ENCODE assay signal across 8 mouse cellular contexts in the genomic region with DNA sequence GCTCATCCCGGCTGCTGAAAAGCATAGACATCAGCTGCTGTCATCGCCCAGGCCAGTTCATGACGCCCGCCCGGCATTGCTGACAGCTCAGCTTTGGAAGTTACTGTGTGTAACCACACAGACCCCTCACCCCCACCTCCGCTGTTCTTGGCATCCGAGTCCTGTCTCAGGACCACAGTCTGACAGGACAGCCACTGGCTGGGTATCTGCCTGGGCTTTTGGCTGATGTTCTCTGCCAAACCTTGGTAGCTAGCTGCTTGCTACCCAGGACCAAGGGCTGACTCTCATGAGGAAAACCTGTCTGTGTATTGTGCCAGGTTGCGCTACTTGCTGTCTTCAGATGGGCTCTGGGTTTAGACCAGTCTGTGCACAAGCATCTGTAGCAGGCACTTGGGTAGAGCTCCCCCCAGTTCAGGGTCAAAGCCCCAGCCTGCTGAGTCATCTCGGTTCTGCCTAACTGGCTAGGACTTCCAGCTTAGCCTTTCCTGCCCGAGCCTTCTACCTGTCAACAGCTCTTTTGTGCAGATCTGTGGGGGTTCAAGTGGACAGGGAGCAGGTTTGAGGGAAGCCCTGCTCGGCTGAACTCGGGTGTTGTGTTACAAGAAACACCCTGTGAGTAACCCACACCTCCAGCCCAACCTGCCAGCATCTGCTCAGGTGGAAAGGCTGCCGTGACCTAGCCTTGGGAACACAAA.
DNase-seq lines count a peak whose midpoint lies in the region; ATAC-seq and TF ChIP-seq lines count a peak whose summit lies in the region.

No protein-coding gene starts in this region.

- no peak overlapping the region for H3K4me3 ChIP-seq in bone marrow, adult 2 months (replicated peaks; ENCODE audit: control insufficient read depth, low read depth, low read length)
- H3K4me3 ChIP-seq in forebrain, embryonic 14.5 days (ENCODE audit: low read depth, low read length): no peak overlapping the region
- no peak overlapping the region for H3K4me3 ChIP-seq in hindbrain, embryonic 11.5 days (ENCODE audit: low read depth, low read length)
- H3K4me3 ChIP-seq in liver, embryonic 11.5 days (ENCODE audit: low read depth, low read length): no peak overlapping the region
- H3K4me3 ChIP-seq in neural tube, embryonic 12.5 days: no peak overlapping the region

- H3K9me3 ChIP-seq in forebrain, embryonic 14.5 days (replicated peaks; ENCODE audit: control insufficient read depth, low read length): no peaks in the 10 kb centered on the region
- no peaks in the 10 kb centered on the region for H3K9me3 ChIP-seq in hindbrain, embryonic 11.5 days (ENCODE audit: control insufficient read depth, low read length)
- no peaks in the 10 kb centered on the region for H3K9me3 ChIP-seq in liver, embryonic 11.5 days (ENCODE audit: control insufficient read depth, low read length)
- H3K9me3 ChIP-seq in neural tube, embryonic 12.5 days: no peaks in the 10 kb centered on the region

- no peaks in the 10 kb centered on the region for H3K36me3 ChIP-seq in forebrain, embryonic 14.5 days (ENCODE audit: control insufficient read depth, insufficient read depth, low read length)
- no peaks in the 10 kb centered on the region for H3K36me3 ChIP-seq in hindbrain, embryonic 11.5 days (ENCODE audit: control insufficient read depth, insufficient read depth, low read length)
- H3K36me3 ChIP-seq in liver, embryonic 11.5 days (ENCODE audit: control insufficient read depth, insufficient read depth, low read length): no peaks in the 10 kb centered on the region
- no peaks in the 10 kb centered on the region for H3K36me3 ChIP-seq in neural tube, embryonic 12.5 days

- H3K27me3 ChIP-seq in forebrain, embryonic 14.5 days (replicated peaks; ENCODE audit: control insufficient read depth, insufficient read depth, low read length): no peaks in the 10 kb centered on the region
- H3K27me3 ChIP-seq in hindbrain, embryonic 11.5 days (ENCODE audit: control insufficient read depth, insufficient read depth, low read length): no peaks in the 10 kb centered on the region
- H3K27me3 ChIP-seq in liver, embryonic 11.5 days (replicated peaks; ENCODE audit: control insufficient read depth, insufficient read depth, low read length): no peaks in the 10 kb centered on the region
- H3K27me3 ChIP-seq in neural tube, embryonic 12.5 days (replicated peaks): no peaks in the 10 kb centered on the region

- TF ChIP-seq CTCF in bone marrow, adult 2 months (IDR thresholded peaks at IDR 0.05; ENCODE audit: control insufficient read depth, insufficient read depth, low read length): no peak

- TF ChIP-seq POLR2A in bone marrow, adult 2 months (IDR thresholded peaks at IDR 0.05; ENCODE audit: borderline replicate concordance, control insufficient read depth, low read depth, low read length): no peak

- peak overlapping the region; percentile 13; the same call in 1 of the 2 replicates for H3K9ac ChIP-seq in forebrain, embryonic 14.5 days (ENCODE audit: low read length)
- 0 out of 2 replicates have a peak overlapping the region, but pooled peaks have one; percentile 4 for H3K9ac ChIP-seq in hindbrain, embryonic 11.5 days (ENCODE audit: low read depth, low read length)
- H3K9ac ChIP-seq in liver, embryonic 11.5 days (ENCODE audit: low read depth, low read length): 0 out of 2 replicates have a peak overlapping the region, but pooled peaks have one; percentile 23
- no peak overlapping the region for H3K9ac ChIP-seq in neural tube, embryonic 12.5 days

- 0 out of 2 replicates have a peak overlapping the region, but pooled peaks have one; percentile 17 for H3K4me2 ChIP-seq in forebrain, embryonic 14.5 days (ENCODE audit: low read length)
- no peak overlapping the region for H3K4me2 ChIP-seq in hindbrain, embryonic 11.5 days (replicated peaks; ENCODE audit: low read depth, low read length)
- peak overlapping the region; percentile 26 for H3K4me2 ChIP-seq in liver, embryonic 11.5 days
- 0 out of 2 replicates have a peak overlapping the region, but pooled peaks have one; percentile 19 for H3K4me2 ChIP-seq in neural tube, embryonic 12.5 days (replicated peaks)

- peak; percentile 57 for DNase-seq in ES-CJ7 (ENCODE audit: low read depth, low spot score)
- DNase-seq in forebrain, embryonic 14.5 days (ENCODE audit: low spot score): peak; percentile 64
- peak; percentile 38 for DNase-seq in hindbrain, embryonic 11.5 days (ENCODE audit: low spot score)
- DNase-seq in liver, embryonic 11.5 days (ENCODE audit: low spot score): peak; percentile 46
- no peak for DNase-seq in right cerebral cortex, postnatal 14 days
- DNase-seq in T-cell, adult 2 months (ENCODE audit: low spot score): no peak

- peaks cover 1% of the 10 kb centered on the region; the same call in 1 of the 2 replicates for H3K4me1 ChIP-seq in bone marrow, adult 2 months (ENCODE audit: control insufficient read depth, insufficient read depth, low read length)
- H3K4me1 ChIP-seq in forebrain, embryonic 14.5 days (ENCODE audit: control insufficient read depth, insufficient read depth, low read length): peaks cover 19% of the 10 kb centered on the region
- 0 out of 2 replicates have a peak, but pooled peaks cover 3% of the 10 kb centered on the region for H3K4me1 ChIP-seq in hindbrain, embryonic 11.5 days (replicated peaks; ENCODE audit: control insufficient read depth, insufficient read depth, low read length)
- H3K4me1 ChIP-seq in liver, embryonic 11.5 days (replicated peaks; ENCODE audit: control insufficient read depth, insufficient read depth, low read length): peaks cover 29% of the 10 kb centered on the region
- peaks cover 19% of the 10 kb centered on the region for H3K4me1 ChIP-seq in neural tube, embryonic 12.5 days

- ATAC-seq in forebrain, embryonic 14.5 days: peak; percentile 63
- ATAC-seq in hindbrain, embryonic 11.5 days (ENCODE audit: low FRiP score): peak; percentile 68; the same call in 1 of the 2 replicates
- peak; percentile 60 for ATAC-seq in liver, embryonic 11.5 days (replicated peaks; ENCODE audit: low FRiP score)
- 0 out of 2 replicates have a peak, but pooled peaks have one; percentile 23 for ATAC-seq in neural tube, embryonic 12.5 days (ENCODE audit: low FRiP score, low read depth)

- H3K27ac ChIP-seq in bone marrow, adult 2 months (ENCODE audit: control insufficient read depth, insufficient read depth, low read depth, low read length, poor library complexity): peak overlapping the region; percentile 4; the same call in 1 of the 2 replicates
- no peak overlapping the region; the same call in 1 of the 2 replicates for H3K27ac ChIP-seq in forebrain, embryonic 14.5 days (ENCODE audit: low read depth, low read length)
- no peak overlapping the region for H3K27ac ChIP-seq in hindbrain, embryonic 11.5 days (ENCODE audit: low read depth, low read length)
- peak overlapping the region; percentile 14 for H3K27ac ChIP-seq in liver, embryonic 11.5 days (ENCODE audit: low read depth, low read length)
- no peak overlapping the region for H3K27ac ChIP-seq in neural tube, embryonic 12.5 days

- WGBS in bone marrow, adult 2 months: 52% methylated on average over 13 of the region's 13 CpGs
- 33% methylated on average over 13 of the region's 13 CpGs for WGBS in forebrain, embryonic 14.5 days
- WGBS in hindbrain, embryonic 11.5 days: 38% methylated on average over 13 of the region's 13 CpGs
- 43% methylated on average over 13 of the region's 13 CpGs for WGBS in liver, embryonic 11.5 days
- 57% methylated on average over 13 of the region's 13 CpGs for WGBS in neural tube, embryonic 12.5 days

Comparison
In these comparisons a context has a peak if more than half of its experiments do, and no peak if none do; other contexts are left out.
1. DNase-seq: peak in ES-CJ7 (single experiment), forebrain, embryonic 14.5 days (single experiment), hindbrain, embryonic 11.5 days (single experiment) and liver, embryonic 11.5 days (single experiment); none in right cerebral cortex, postnatal 14 days (single experiment) and T-cell, adult 2 months (single experiment).
2. H3K27ac ChIP-seq: peak in bone marrow, adult 2 months (single experiment) and liver, embryonic 11.5 days (single experiment); none in forebrain, embryonic 14.5 days (single experiment), hindbrain, embryonic 11.5 days (single experiment) and neural tube, embryonic 12.5 days (single experiment).
3. Peak in every context shown above with its lines, with median percentiles within 50 percentile points of each other: ATAC-seq.